Mouse (Mus musculus): Measurements from ENCODE around the gene Lin9.

The Lin9 gene

DNA sequence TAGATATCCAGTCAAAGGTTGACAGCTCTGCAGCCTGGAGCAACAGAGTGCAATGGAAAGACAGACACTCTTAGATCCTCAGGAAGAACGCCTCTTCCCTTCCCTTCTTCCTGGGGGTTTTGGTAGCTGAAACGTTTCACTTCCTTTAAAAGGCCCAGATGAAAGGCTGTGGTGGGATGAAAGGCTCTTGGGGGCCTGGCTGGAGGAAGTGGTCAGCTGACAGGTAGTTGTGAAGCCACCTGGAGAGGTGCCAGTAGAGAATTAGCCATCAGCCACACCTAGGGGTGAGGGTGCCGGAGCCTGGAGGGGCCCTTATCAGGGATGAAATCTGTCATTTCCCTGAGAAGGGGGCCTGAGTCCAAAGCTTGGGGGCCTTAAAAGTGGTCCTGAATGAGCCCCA is 66.4 kb downstream of the Lin9 start:
- no peak for DNase-seq (ENCODE audit: extremely low read depth, low read depth, low spot score)

- no peak for DNase-seq (ENCODE audit: extremely low read depth, low read depth, low spot score)
These were observed 66.9 kb downstream of the Lin9 start for GRCm38 (mm10) chr1:180707813-180708212.

DNA sequence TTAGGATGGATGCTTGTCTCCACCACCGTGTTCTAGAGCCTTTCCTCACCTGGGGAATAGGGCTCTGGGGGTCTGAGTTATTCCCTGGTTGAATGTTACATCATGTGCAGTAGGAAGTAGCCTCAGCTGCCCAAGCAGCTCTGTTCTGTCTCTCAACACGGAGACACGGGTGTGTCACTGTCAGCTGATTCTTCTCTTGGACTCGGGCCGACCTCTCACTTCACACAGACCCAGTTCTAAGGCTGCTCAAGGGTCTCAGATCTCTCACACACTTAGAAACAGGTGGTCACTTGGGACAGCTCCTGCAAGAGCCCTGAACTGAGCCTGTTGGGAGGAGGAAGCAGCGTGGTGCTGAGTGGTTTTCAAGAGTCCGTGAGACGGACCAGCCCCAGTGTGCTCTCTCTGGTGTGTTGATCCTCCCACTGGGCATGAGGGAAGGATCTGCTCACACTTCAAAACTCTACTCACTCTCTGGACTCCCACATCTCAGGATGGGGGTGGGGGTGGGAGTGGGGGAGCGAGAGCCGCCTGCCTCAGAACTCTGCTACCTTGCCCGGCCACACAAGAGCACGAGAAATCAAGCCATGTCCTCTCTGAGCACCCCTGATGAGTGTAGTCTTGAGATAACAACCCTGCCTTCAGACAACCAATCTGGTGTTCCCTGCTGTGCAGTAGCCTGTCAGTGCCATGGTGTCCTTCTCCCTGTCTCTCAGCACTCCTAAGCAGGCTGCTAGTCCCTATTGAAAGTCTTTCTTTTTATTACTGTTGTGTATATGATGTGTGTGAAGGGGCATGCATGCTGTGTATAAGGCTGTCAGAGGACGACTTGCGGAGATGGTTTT is 68.2 kb downstream of the Lin9 start:
- no peak for DNase-seq (ENCODE audit: extremely low read depth, low read depth, low spot score)

- DNase-seq (ENCODE audit: extremely low read depth, low read depth, low spot score): no peak
These were observed 77.8 kb downstream of the Lin9 start for GRCm38 (mm10) chr1:180718756-180719155.

- DNase-seq (ENCODE audit: extremely low read depth, low read depth, low spot score): no peak
These were observed 78.5 kb downstream of the Lin9 start for GRCm38 (mm10) chr1:180719483-180719882.

DNA sequence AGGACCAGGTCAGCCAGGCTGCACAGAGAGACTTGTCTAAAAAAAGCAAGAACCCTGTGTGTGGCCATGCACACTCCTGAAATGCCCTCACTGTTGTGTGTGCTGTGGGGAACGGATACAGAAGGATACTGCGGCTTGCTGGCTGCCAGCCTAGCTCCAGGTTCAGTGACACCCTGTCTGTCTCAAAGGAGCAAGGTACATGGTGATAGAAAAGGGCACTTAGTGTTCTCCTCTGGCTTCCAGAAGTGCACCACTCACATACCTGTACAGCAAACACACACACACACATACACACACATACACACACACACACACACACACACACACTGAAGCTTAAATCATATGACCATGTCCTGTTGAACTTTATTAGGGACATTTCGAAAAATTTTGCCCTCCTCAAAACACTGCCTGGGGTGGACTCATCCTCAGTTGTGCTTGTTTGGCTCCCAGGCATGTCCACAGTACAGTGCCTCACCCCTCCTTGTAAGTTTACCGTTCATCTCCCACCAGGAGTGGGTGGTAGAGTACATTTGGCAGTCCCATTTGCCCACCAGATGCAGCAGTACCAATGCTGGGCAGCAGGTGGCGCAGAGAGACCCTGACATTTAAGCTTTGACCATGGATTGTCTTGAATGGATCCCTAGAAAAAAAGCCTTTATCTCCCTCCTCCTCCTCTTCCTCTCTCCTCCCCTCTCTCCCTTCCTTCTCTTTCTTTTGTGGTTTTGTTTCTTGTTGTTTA is 79.2 kb downstream of the Lin9 start:
- no peak for DNase-seq (ENCODE audit: extremely low read depth, low read depth, low spot score)

DNA sequence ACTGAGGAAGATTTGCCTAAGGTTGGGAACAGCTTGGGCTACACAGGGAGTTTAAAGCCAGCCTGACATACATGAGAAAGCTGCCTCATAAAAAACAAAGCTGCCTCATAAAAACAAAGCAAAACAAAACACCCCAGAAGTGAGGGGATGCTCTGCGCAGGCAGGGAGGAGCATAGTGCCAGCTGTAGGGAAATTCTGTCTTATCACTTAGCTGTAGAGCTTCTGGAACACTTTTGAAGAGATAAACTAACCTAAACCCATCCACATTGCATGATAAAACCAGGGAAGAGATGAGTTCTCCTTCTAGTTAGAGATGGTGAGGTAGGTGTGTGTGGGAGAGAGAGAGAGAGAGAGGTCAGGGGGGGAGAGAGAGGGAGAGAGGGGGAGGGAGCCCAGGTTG is 81.7 kb downstream of the Lin9 start:
- DNase-seq (ENCODE audit: extremely low read depth, low read depth, low spot score): no peak

DNA sequence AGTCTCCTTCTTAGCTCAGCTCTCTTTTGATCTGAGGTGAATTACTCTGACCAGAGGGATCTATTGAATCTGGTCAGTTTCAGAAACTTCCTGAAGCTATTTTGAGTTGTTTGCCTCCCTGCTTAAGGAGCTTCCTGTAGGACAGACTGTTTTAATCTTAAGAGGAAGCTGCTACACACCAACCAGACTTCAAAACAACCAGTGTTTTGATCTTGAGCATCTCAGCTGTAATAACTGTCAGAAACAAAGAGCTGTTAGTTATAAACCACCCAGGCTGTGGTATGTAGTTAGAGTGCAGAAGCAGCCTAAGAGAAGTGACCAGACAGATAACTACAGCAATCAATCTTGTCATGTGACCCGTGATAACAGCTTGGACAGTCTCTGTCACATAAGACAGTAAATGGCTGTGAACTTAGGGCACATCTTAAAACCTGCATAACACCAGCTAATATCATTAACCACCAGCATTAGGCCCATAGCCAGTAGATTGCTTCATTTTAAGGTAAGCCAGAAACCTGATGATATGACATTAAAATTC is 82.8 kb downstream of the Lin9 start:
- DNase-seq (ENCODE audit: extremely low read depth, low read depth, low spot score): no peak

- DNase-seq (ENCODE audit: extremely low read depth, low read depth, low spot score): no peak
These were observed 84.8 kb downstream of the Lin9 start, which contains the start of gene Acbd3 for GRCm38 (mm10) chr1:180725704-180726179. Acbd3 (plus strand) TSS chr1:180726043.

DNA sequence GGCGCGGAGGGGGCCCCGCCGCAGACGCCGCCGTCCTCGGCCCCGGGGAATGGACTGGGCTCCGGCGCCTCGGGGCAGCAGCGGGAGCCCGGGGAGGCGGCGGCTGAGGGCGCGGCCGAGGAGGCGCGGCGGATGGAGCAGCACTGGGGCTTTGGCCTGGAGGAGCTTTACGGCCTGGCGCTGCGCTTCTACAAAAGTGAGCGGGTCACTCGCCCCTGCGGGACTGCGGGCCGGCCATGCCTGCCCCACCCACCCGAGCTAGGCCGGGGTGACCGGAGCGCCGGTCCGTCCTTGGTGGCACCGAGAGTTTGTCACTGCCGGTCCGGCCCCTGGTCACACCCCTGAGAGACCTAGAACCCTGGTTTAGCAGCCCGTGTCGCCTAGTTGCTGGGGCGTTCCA is 85.2 kb downstream of the Lin9 start:
- DNase-seq (ENCODE audit: extremely low read depth, low read depth, low spot score): no peak

DNA sequence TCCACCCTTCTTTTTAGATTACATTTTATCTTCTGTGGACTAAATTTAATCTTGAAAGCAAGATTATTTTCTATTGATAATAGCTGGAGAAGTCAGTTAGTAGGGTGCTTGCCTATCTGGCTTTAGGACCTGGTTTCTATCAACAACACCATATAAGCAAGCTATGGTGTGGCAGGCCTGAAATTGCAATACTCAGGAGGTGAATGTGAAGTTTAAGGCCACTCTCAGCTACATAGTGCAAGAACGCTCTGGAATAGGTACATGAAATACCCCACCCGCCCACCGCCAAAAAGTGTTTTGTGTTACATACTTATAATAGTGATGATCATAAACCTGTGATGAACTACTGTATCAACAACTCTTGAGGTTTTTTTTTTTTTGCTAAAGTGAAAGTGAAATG is 88.3 kb downstream of the Lin9 start:
- no peak for DNase-seq (ENCODE audit: extremely low read depth, low read depth, low spot score)

Measured in fat pad, adult 2 months (tissue).